Mouse (Mus musculus): ENCODE data around the gene Tnc.

GRCm38 (mm10) chr4:64025591-64025990 is 21.2 kb downstream of the Tnc start:
- no peak for TF ChIP-seq CTCF (IDR thresholded peaks at IDR 0.05; ENCODE audit: control insufficient read depth, insufficient read depth, low read length)
- TF ChIP-seq POLR2A (IDR thresholded peaks at IDR 0.05; ENCODE audit: borderline replicate concordance, control insufficient read depth, low read depth, low read length) = no peak
